Mouse (Mus musculus): ENCODE results near the gene Clybl. TPM values are rescaled to one million over a fixed set of nuclear protein-coding genes. Genes with fewer than 3 reads are reported as not detected.

Gene Clybl
- total and polyA plus RNA-seq, 3 experiments = 13.4 to 36.6 TPM; not detected in 1

GRCm38 (mm10) chr14:122182220-122182619 lies 716 bp downstream of the Clybl start (continued):
- TF ChIP-seq BHLHE40 (IDR thresholded peaks at IDR 0.05; ENCODE audit: borderline replicate concordance, low read depth, low read length) (peak; percentile 89), MYB (IDR thresholded peaks at IDR 0.05; ENCODE audit: low read depth, low read length) (no peak), POLR2AphosphoS2 (IDR thresholded peaks at IDR 0.05; ENCODE audit: low read length) (no peak; the same call in 1 of the 2 replicates), RAD21 (IDR thresholded peaks at IDR 0.05; ENCODE audit: low read depth, low read length) (no peak), JUND (IDR thresholded peaks at IDR 0.05; ENCODE audit: low read depth, low read length) (no peak), USF1 (IDR thresholded peaks at IDR 0.05; ENCODE audit: low read depth, low read length) (peak; percentile 49; the same call in 1 of the 2 replicates), POLR2AphosphoS5 (IDR thresholded peaks at IDR 0.05; ENCODE audit: borderline replicate concordance, low read depth, low read length) (no peak), CHD1 (IDR thresholded peaks at IDR 0.05; ENCODE audit: low read depth, low read length) (no peak), ZNF384 (IDR thresholded peaks at IDR 0.05; ENCODE audit: low read depth, low read length) (no peak), MXI1 (IDR thresholded peaks at IDR 0.05; ENCODE audit: low read depth, low read length) (peak; percentile 94), ZMIZ1 (IDR thresholded peaks at IDR 0.05; ENCODE audit: low read depth, low read length) (no peak), SMC3 (IDR thresholded peaks at IDR 0.05; ENCODE audit: low read depth, low read length) (no peak), KAT2A (conservative IDR thresholded peaks at IDR 0.05; ENCODE audit: low read depth, low read length) (no peak), GABPA (IDR thresholded peaks at IDR 0.05; ENCODE audit: low read depth, low read length) (no peak), UBTF (IDR thresholded peaks at IDR 0.05; ENCODE audit: borderline replicate concordance, insufficient read depth, low read depth, low read length) (no peak), POLR2A (IDR thresholded peaks at IDR 0.05; ENCODE audit: control insufficient read depth in 1 of 2, insufficient read depth in 1 of 2, low read depth in 1 of 2, low read length in 2 of 2, poor library complexity in 1 of 2) (no peak), NRF1 (IDR thresholded peaks at IDR 0.05; ENCODE audit: insufficient read depth, low read depth, low read length, poor library complexity, severe bottlenecking) (no peak), E2F4 (IDR thresholded peaks at IDR 0.05; ENCODE audit: borderline replicate concordance, low read depth, low read length) (no peak), MEF2A (IDR thresholded peaks at IDR 0.05; ENCODE audit: extremely low read depth, insufficient replicate concordance, low read depth, low read length, poor library complexity, severe bottlenecking) (no peak), CTCF (IDR thresholded peaks at IDR 0.05 in 2 of 3, conservative IDR thresholded peaks at IDR 0.05 in 1 of 3; ENCODE audit: control insufficient read depth in 1 of 3, insufficient read depth in 1 of 3, low read depth in 2 of 3, low read length in 3 of 3, poor library complexity in 1 of 3, severe bottlenecking in 1 of 3) (no peak), ZKSCAN1 (IDR thresholded peaks at IDR 0.05; ENCODE audit: low read depth, low read length) (no peak), TAL1 (IDR thresholded peaks at IDR 0.05; ENCODE audit: low read length) (peak; percentile 68)

GRCm38 (mm10) chr14:122183974-122184373 lies 2.5 kb downstream of the Clybl start:
- H3K36me3 ChIP-seq (ENCODE audit: control insufficient read depth in 1 of 2, insufficient read depth in 2 of 2, low read length in 2 of 2) = peaks cover 0 to 28% of the 10 kb centered on the region in 2 experiments; a peak in 2 of 4 replicates
- H3K79me2 ChIP-seq (ENCODE audit: control insufficient read depth, insufficient read depth, low read length, poor library complexity) = peaks cover 3% of the 10 kb centered on the region
- peak overlapping the region; percentile 30 for H3K9ac ChIP-seq (ENCODE audit: control insufficient read depth, low read depth, low read length, poor library complexity, severe bottlenecking)
- peak overlapping the region; percentile 46 to 55 for H3K4me3 ChIP-seq (ENCODE audit: control insufficient read depth in 1 of 2, insufficient read depth in 1 of 2, low read depth in 2 of 2, low read length in 2 of 2)
- no peaks in the 10 kb centered on the region for H3K27me3 ChIP-seq (ENCODE audit: control insufficient read depth in 1 of 2, insufficient read depth in 2 of 2, low read length in 2 of 2)
- peak overlapping the region; percentile 74 for H3K27ac ChIP-seq (ENCODE audit: control insufficient read depth, low read depth, low read length)
- peaks cover 9 to 27% of the 10 kb centered on the region in 2 experiments for H3K4me1 ChIP-seq (ENCODE audit: control insufficient read depth in 1 of 2, insufficient read depth in 2 of 2, low read length in 2 of 2)
- H3K9me3 ChIP-seq (replicated peaks; ENCODE audit: insufficient read depth, low read length) = no peaks in the 10 kb centered on the region
- peak; percentile 93 for DNase-seq (ENCODE audit: low read depth, low spot score)
- TF ChIP-seq POLR2AphosphoS5 (IDR thresholded peaks at IDR 0.05; ENCODE audit: borderline replicate concordance, low read depth, low read length) (no peak), UBTF (IDR thresholded peaks at IDR 0.05; ENCODE audit: borderline replicate concordance, insufficient read depth, low read depth, low read length) (no peak), MAX (IDR thresholded peaks at IDR 0.05; ENCODE audit: low read length) (no peak; the same call in 1 of the 2 replicates), MYC (IDR thresholded peaks at IDR 0.05; ENCODE audit: low read depth, low read length) (no peak; the same call in 1 of the 2 replicates), TAL1 (IDR thresholded peaks at IDR 0.05; ENCODE audit: low read length) (peak; percentile 28; the same call in 1 of the 2 replicates), USF2 (IDR thresholded peaks at IDR 0.05; ENCODE audit: borderline replicate concordance in 1 of 2, insufficient read depth in 1 of 2, low read depth in 1 of 2, low read length in 2 of 2) (no peak), CHD2 (IDR thresholded peaks at IDR 0.05; ENCODE audit: low read length) (no peak), NRF1 (IDR thresholded peaks at IDR 0.05; ENCODE audit: insufficient read depth, low read depth, low read length, poor library complexity, severe bottlenecking) (no peak), MAZ (IDR thresholded peaks at IDR 0.05; ENCODE audit: low read depth, low read length) (no peak), BHLHE40 (IDR thresholded peaks at IDR 0.05; ENCODE audit: borderline replicate concordance, low read depth, low read length) (peak; percentile 44; the same call in 1 of the 2 replicates), ELF1 (IDR thresholded peaks at IDR 0.05; ENCODE audit: low read depth, low read length) (no peak), USF1 (IDR thresholded peaks at IDR 0.05; ENCODE audit: low read depth, low read length) (no peak), SIN3A (IDR thresholded peaks at IDR 0.05; ENCODE audit: low read length) (peak; percentile 89), ETS1 (IDR thresholded peaks at IDR 0.05; ENCODE audit: low read depth, low read length) (peak; percentile 99), MXI1 (IDR thresholded peaks at IDR 0.05; ENCODE audit: low read depth, low read length) (peak; percentile 59; the same call in 1 of the 2 replicates), EP300 (IDR thresholded peaks at IDR 0.05; ENCODE audit: low read depth in 1 of 2, low read length in 2 of 2) (peak; percentile 61 to 82; a peak in 3 of 4 replicates), RCOR1 (IDR thresholded peaks at IDR 0.05; ENCODE audit: low read depth, low read length) (peak; percentile 59), POLR2AphosphoS2 (IDR thresholded peaks at IDR 0.05; ENCODE audit: low read length) (no peak; the same call in 1 of the 2 replicates), HCFC1 (IDR thresholded peaks at IDR 0.05; ENCODE audit: low read depth, low read length) (no peak)
